Mouse (Mus musculus) thymus, adult 2 months (tissue): Measurements from ENCODE around the gene Capn7.

Experiments
- CTCF ChIP-seq: fragments of 200-500 bp; IDR thresholded peaks from 2 replicates; pipeline ENCODE4 v1.5.1; 2012; ENCODE audit warnings: mild to moderate bottlenecking, control low read depth, low read length, moderate library complexity, borderline replicate concordance; ENCODE audit not compliant: control insufficient read depth, poor library complexity, insufficient read depth; ENCODE audit errors: extremely low read depth
- POLR2A ChIP-seq: fragments of 200-500 bp; IDR thresholded peaks from 2 replicates; pipeline ENCODE4 v1.6.1; 2012; ENCODE audit warnings: mild to moderate bottlenecking, low read length, control low read depth, moderate library complexity; ENCODE audit not compliant: control insufficient read depth, poor library complexity, insufficient read depth; ENCODE audit errors: extremely low read depth

DNA sequence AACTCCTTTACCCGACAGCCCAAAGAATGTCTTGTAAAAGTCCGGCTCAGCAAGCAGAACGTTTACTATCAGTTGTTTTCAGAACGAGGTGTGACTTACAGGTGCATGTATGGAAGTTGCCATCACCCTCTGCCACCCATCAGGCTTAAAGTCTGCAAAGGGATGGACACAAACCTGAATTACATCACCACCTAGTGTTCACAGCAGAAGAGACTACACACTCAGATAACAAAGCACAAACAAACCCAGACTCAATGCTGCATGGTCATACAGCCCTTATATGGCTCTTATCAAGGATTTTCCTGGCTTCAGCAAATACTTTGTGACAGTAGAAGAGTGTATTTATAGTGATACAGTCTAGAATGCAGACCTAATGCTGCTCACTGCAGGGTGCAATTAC is 8.8 kb upstream of the Capn7 start:
- TF ChIP-seq CTCF = no peak
- no peak for TF ChIP-seq POLR2A
